Mouse (Mus musculus): ENCODE results near the gene Zcchc4.

DNA sequence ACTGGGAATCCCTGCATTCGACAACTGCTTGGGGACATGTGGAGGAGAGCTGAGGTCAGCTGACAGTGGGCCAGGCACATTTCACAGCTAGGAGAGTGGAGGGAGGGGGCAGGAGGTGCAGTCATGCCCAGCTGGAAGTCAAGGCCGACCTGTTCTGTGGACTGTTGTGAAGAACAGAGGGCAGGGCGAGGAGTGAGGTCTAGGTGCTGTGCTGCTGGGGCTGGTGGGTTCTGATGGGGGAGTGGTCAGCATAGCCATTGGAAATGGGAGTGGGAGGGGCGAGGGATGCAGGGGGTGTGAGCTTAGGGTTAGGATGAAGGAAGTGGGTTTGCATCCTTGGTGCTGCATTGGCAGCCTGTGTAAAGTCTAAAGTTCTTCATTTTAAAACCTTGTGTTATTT, 30.6 kb downstream of the Zcchc4 start:
- no peak for TF ChIP-seq CTCF (IDR thresholded peaks at IDR 0.05; ENCODE audit: control insufficient read depth, insufficient read depth, insufficient replicate concordance, low read depth, low read length)
- no peak for TF ChIP-seq POLR2A (IDR thresholded peaks at IDR 0.05; ENCODE audit: control insufficient read depth, low read depth, low read length)

Measured in testis, adult 2 months (tissue).